Mouse (Mus musculus) spleen, postnatal 14 days (tissue): ENCODE data around the gene A730015C16Rik.

Source experiments
- DNase-seq, 2 experiments: peaks; one replicate each; pipeline ENCODE4 v3.0.0; 2021 to 2022; ENCODE audit warnings: low spot score in 2 of 2

The A730015C16Rik gene

DNA sequence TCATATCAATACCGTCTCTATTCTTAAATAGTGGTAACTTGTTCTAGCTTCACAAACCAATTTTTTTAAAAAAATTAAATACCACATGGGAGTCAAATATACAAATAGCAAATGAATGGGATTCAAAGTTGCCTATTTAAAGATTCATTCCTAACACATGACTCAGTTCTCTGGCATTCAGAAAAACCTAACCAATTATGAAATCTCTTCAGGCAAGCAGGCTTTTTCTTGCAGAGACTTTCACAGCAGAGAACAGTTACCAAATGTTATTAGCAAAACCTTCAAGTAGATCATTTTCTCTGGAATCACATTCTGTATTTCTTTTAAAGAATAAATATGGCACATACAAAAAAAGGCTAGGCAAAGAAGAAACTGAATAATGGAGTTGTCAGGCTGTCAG is 17.7 kb downstream of the A730015C16Rik start:
- DNase-seq = no peak

DNA sequence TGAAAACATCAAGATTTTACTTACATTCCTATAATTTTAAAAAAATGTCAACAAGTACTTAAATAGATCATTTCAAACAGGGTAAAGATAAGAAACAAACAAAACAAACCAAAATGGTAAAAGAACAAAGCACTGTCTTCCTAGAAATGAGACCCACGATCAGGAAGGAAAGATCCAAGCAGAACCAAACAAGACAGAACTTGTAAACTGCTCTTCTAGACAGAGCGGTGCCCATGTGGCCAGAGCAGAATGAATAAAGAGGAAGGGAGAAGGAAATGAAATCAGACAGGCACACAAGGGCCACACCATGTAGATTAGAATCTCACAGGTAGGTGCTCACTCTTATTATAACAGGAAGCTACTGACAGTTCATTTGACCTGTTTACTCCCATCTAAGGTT is 21.8 kb downstream of the A730015C16Rik start:
- DNase-seq = no peak

GRCm38 (mm10) chr4:108826096-108826495 is 22.3 kb downstream of the A730015C16Rik start:
- no peak for DNase-seq

GRCm38 (mm10) chr4:108825677-108826076 is 22.7 kb downstream of the A730015C16Rik start:
- no peak for DNase-seq

- no peak for DNase-seq
These were observed 36.9 kb downstream of the A730015C16Rik start for GRCm38 (mm10) chr4:108811550-108811949.

DNA sequence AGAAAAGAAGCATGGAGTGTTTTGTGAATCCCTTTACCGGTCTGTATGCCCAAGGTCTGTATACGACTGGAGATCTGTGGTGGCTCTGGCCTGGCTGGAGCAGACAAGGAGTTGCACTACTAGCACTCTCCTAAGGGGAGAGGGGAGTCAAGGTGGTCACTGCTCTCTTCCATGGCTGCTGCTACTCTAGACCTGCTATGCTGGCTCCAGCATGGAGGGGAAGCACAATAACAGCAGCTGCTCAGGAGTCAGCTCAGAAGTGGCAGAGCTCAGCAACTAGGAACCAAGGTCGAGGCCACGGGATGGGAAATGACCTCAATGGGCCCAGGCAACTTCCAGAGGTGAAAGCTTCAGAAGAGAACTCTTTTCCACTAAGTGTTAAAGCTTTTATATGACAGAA is 37.3 kb downstream of the A730015C16Rik start:
- no peak for DNase-seq

- no peak for DNase-seq
These were observed 44.9 kb downstream of the A730015C16Rik start for GRCm38 (mm10) chr4:108803535-108803934.

- DNase-seq = peak; percentile 10 to 48
These were observed 50.2 kb downstream of the A730015C16Rik start for GRCm38 (mm10) chr4:108798083-108798830.
